20 mouse cellular contexts compared by ENCODE assay signal in genomic region chr9:40793581-40793980, GRCm38 (mm10).
"Had no signal": no experiment of that assay in that cellular context is flagged by ENCODE, and none has a peak within 500 bp of the region (broad histone marks: within the 10 kb centered on the region; RNA-seq: fewer than 3 reads in every experiment).

No protein-coding gene starts in this region.

- H3K4me3 ChIP-seq: liver, embryonic 15.5 days; lung, embryonic 15.5 days; midbrain, embryonic 10.5 days; midbrain, embryonic 12.5 days; myocyte; neural tube, embryonic 13.5 days; neural tube, embryonic 15.5 days; stomach, embryonic 15.5 days had no signal

- H3K27ac ChIP-seq: liver, embryonic 15.5 days; lung, embryonic 15.5 days; midbrain, embryonic 12.5 days; neural tube, embryonic 13.5 days; neural tube, embryonic 15.5 days; stomach, embryonic 15.5 days; stomach, postnatal 0 days had no signal

- H3K27me3 ChIP-seq: liver, embryonic 15.5 days; lung, embryonic 15.5 days; midbrain, embryonic 12.5 days; neural tube, embryonic 13.5 days; neural tube, embryonic 15.5 days; stomach, embryonic 15.5 days had no signal

- H3K9me3 ChIP-seq: liver, embryonic 15.5 days; lung, embryonic 15.5 days; midbrain, embryonic 10.5 days; midbrain, embryonic 12.5 days; neural tube, embryonic 13.5 days; neural tube, embryonic 15.5 days; stomach, embryonic 15.5 days had no signal

- DNase-seq: liver, postnatal 0 days; lung, adult 2 months; lung, postnatal 4 days; midbrain, embryonic 14.5 days; retina, postnatal 1 day; right cerebral cortex, adult 18-20 months; right cerebral cortex, postnatal 25 days; right cerebral cortex, postnatal 4 days; spleen, adult 18-20 months; thymus, adult 2 months; thymus, postnatal 36 days had no signal

- H3K36me3 ChIP-seq: liver, embryonic 15.5 days; lung, embryonic 15.5 days; midbrain, embryonic 10.5 days; midbrain, embryonic 12.5 days; neural tube, embryonic 13.5 days; neural tube, embryonic 15.5 days; stomach, embryonic 15.5 days had no signal

- H3K4me1 ChIP-seq: midbrain, embryonic 12.5 days; neural tube, embryonic 15.5 days had no signal

- H3K9ac ChIP-seq: liver, embryonic 15.5 days; liver, postnatal 0 days; lung, embryonic 15.5 days; midbrain, embryonic 12.5 days; neural tube, embryonic 13.5 days; neural tube, embryonic 15.5 days; stomach, embryonic 15.5 days had no signal
